Mouse (Mus musculus): ENCODE results near the gene 1700057G04Rik.

Gene 1700057G04Rik

GRCm38 (mm10) chr9:92385831-92386230 lies 76.7 kb downstream of the 1700057G04Rik start:
- DNase-seq (ENCODE audit: low read depth, low spot score), result no peak

- no peak for DNase-seq (ENCODE audit: low read depth, low spot score)
Measured at GRCm38 (mm10) chr9:92386871-92387270, 77.7 kb downstream of the 1700057G04Rik start.

DNA sequence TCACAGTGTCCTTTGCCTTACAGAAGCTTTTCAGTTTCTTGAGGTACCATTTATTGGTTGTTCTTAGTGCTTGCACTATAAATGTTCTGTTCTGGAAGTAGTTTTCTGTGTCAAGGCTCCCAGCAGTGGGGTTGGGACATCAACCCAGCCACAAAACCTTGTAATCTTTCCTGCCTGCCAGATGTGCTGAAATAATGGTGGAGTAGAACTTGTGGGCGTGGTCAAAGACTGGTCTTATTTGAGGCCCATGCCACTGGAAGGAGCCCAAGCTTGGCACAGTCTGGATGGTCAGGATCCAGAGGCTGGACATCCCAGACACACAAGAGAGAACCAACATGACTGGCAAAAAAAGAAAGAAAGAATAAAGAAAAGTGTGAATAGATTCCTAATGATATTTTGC lies 78.2 kb downstream of the 1700057G04Rik start:
- DNase-seq (ENCODE audit: low read depth, low spot score), result no peak

DNA sequence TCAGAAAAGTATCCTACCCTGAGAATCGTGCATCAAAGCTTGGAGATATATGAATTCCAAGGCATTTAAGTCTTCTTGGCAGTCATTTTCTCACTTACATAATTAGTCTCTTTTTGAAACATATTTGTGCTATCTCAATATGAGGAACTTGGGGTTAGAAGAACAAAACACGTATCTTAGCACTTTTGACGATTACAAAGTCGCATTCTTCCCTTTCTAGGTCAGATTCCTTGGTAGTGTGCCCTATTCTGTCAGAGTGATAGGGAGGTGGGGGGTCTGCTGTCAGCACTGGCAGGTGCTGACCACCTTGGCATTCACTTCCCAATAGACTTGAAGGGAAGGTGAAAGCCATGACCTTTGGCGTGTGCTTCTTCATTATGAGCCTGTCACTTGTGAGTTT lies 93.5 kb downstream of the 1700057G04Rik start:
- DNase-seq (ENCODE audit: low read depth, low spot score), result no peak

All from c-Kit-negative CD71-positive TER-119-positive erythroid progenitor cells, embryonic 14.5 days (primary cell).